Mouse (Mus musculus) CH12F3 (cell line): ENCODE data around the gene Sptbn4.

Experiments
- in situ Hi-C: fragments of 300-500 bp; cut with MboI; formaldehyde crosslinking; loops from 2 replicates; pipeline ENCODE4 v1.14.3; 2020; ENCODE audit warnings: low sequenced_read_pairs

Gene Sptbn4

GRCm38 (mm10) chr7:27475596-27475995 is 28.1 kb upstream of the Sptbn4 start:
- in situ Hi-C loops, result no loop called here

DNA sequence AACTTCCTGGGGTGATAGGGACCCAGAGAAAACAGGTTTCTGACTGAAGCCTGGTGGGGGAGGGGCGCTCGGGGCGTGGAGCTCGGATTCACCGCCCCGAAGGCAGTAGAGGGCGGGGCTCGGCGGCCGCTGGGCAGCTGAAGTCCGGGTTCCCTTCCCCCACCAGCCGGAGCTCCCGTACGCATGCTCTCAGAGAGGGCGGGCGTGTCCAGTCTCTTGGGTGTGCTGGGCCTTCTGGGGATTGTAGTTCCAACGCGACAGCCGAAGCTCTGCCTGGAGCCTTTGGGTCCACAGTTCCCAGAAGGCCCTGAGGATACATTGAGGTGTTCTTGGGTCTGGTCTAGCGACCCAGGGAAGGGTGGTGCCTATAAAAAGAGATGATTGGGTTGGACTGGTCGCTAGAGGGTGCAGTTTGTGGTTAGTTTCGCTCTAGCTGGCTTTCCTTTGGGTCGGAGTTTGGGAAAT is 27.0 kb upstream of the Sptbn4 start:
- in situ Hi-C loops, result no loop called here

DNA sequence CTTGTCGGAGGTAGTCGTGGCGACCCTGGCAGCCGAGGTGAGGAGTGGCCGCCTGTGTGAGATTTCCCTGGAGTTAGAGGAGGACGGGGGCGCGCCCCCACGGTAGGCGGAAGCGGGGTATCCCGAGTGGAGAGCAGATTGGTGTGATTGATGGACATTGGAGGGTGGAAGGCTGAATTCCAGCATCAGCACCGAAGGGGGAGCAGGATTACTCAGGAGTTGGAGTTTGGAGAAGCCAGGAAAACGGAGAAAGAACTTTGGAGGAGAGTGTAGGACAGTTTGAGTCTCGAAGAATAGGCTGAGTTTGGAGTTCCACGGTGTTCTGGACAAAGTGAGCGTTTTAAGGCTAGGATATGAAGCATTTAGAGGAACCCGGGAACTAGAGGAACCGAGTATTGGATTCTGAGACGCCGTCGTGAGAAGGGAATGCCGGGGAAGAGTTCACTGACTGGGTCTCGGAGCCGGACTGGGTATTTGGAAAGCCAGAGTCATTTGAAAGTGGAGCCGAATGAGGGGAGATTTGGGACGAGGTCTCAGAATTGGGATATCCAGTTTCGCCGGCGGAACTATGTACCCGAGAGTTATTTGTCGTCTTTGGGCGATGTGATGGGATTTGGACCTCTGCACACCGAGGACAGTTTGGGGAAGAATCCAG is 26.5 kb upstream of the Sptbn4 start:
- in situ Hi-C loops, result no loop called here

- in situ Hi-C loops, result no loop called here
These were observed 25.8 kb upstream of the Sptbn4 start, which contains the start of gene Sertad3 for GRCm38 (mm10) chr7:27473156-27473834. Gene Sertad3, plus strand, starts transcription at chr7:27473768.

GRCm38 (mm10) chr7:27472596-27472995 is 25.1 kb upstream of the Sptbn4 start:
- in situ Hi-C loops, result no loop called here

GRCm38 (mm10) chr7:27471390-27472120 is 24.1 kb upstream of the Sptbn4 start:
- in situ Hi-C loops, result no loop called here

- in situ Hi-C loops, result no loop called here
These were observed 20.2 kb upstream of the Sptbn4 start for GRCm38 (mm10) chr7:27467648-27468047.

DNA sequence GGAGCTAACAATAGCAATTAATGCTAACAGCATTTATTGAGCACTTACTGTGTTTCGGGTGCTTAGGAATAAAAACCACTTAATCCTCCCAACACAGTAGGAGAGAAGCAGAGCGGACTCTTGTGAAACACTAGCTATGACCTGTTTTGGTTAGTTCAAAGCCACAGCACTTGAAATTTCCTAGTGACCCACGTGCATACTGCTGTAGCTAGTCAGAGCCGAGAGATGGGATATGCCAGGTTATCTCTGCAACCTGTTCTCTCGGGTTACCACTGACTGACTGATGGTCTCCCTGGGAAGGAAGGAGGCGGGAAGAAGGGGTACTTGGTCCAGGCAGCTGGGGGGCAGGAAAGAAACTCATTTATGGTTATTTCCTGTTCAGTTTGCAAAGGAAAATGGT is 13.0 kb upstream of the Sptbn4 start:
- in situ Hi-C loops, result no loop called here

GRCm38 (mm10) chr7:27459640-27460039 is 12.2 kb upstream of the Sptbn4 start:
- in situ Hi-C loops, result no loop called here

- in situ Hi-C loops, result no loop called here
These were observed 11.1 kb upstream of the Sptbn4 start for GRCm38 (mm10) chr7:27458614-27459013.

- in situ Hi-C loops, result no loop called here
These were observed 7.8 kb upstream of the Sptbn4 start for GRCm38 (mm10) chr7:27455273-27455672.

- in situ Hi-C loops, result no loop called here
These were observed 7.1 kb upstream of the Sptbn4 start for GRCm38 (mm10) chr7:27454461-27455121.

- in situ Hi-C loops, result no loop called here
These were observed 4.8 kb upstream of the Sptbn4 start for GRCm38 (mm10) chr7:27452206-27452770.

DNA sequence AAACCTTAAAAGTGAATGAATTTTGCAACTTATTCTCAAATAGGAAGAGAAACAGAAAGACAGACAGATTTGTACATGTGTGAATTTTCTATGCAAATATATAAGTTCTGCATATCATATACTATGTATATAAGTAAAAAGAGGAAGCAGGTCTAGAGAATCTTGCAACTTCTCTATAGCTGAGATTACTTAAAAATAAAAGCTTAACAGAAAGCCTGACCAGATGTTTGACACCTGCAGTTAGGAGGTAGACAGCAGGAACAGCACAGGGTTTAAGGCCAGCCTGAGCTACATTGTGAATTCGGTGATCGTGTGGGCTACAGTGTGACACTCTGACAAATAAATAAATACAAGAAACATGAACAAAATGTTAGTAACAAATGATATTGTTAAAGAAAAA is 3.9 kb upstream of the Sptbn4 start:
- in situ Hi-C loops, result no loop called here

GRCm38 (mm10) chr7:27449256-27449862 is 1.9 kb upstream of the Sptbn4 start:
- in situ Hi-C loops, result no loop called here

- in situ Hi-C loops, result no loop called here
These were observed 1.1 kb upstream of the Sptbn4 start for GRCm38 (mm10) chr7:27448421-27449206.

DNA sequence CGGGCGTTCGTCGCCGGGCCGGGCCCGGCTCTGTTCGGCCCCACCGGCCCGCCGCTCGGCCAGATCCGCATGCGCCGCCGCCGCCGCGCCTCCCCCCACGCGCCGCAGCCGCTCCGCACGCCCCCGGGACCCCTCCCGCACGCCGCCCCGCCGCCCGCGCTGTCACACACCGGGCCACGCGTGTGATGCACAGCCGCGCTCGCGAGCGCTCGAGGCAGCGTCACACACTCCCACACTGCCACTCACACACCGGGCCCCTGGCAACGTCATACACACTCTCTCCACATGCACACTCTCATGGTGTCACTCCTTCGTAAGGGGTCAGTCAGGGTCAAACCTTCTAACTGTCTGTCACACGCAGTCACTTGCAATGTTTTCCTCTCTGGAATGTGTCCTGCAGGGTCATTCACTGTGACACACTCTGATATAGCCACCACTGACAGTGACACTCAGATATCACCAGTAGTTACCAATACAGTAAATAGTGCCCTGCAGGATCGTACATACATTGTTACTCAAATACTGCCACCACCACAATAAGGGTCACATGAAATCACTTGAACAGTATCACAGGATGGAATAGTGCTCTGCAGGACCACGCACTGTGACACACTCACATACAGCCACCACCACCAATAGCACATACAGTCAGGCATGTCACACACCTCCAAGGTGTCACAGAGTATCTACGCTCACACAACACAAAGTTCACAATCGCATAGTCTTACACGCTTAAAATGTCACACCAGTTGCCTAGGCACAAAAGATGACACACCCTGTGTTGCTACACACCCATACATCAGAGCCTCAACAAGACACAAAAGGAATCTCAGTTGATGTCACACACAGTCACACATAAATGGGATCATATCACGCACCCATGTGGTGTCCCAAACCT is 716 bp downstream of the Sptbn4 start:
- in situ Hi-C loops, result no loop called here

GRCm38 (mm10) chr7:27446051-27446450 is 1.4 kb downstream of the Sptbn4 start:
- in situ Hi-C loops, result no loop called here

DNA sequence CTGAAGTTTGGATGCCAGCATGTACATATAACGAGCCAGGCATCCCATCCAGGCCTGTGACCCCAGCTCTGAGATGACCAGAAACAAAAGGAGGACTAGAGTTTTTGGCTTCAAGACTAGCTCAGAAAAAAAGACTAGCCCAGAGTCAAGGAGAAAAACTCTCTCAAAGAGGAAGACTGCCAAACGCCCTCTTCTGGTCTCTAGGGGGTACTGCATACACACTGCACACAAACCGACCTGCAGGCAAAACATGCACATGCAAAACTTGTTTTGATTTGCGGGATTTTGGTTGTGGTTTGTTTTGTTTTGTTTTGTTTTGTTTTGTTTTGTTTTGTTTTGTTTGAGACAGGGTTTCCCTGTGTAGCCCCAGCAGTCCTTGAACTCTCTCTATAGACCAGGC is 7.5 kb downstream of the Sptbn4 start:
- in situ Hi-C loops, result no loop called here
